Comparison of ENCODE assay signal across 25 mouse cellular contexts in genomic region chr7:98137583-98137982, GRCm38 (mm10). TPM values are rescaled to one million over a fixed set of nuclear protein-coding genes. Genes with fewer than 3 reads are reported as not detected.
DNase-seq lines count a peak whose midpoint lies in the region; ATAC-seq and TF ChIP-seq lines count a peak whose summit lies in the region.
"Had no signal": no experiment of that assay in that cellular context is flagged by ENCODE, and none has a peak within 500 bp of the region (broad histone marks: within the 10 kb centered on the region; RNA-seq: fewer than 3 reads in every experiment).

No protein-coding gene starts in this region.

- no peak for TF ChIP-seq CTCF in hindbrain, postnatal 0 days (IDR thresholded peaks at IDR 0.05; ENCODE audit: low read depth)

- no peak overlapping the region for H3K4me2 ChIP-seq in embryonic facial prominence, embryonic 12.5 days (replicated peaks)
- no peak overlapping the region for H3K4me2 ChIP-seq in hindbrain, embryonic 14.5 days (replicated peaks)
- H3K4me2 ChIP-seq in hindbrain, embryonic 12.5 days (replicated peaks) = no peak overlapping the region
- no peak overlapping the region for H3K4me2 ChIP-seq in midbrain, embryonic 16.5 days (ENCODE audit: low read length)
- H3K4me2 ChIP-seq in midbrain, embryonic 14.5 days (ENCODE audit: low read length) = no peak overlapping the region
- H3K4me2 ChIP-seq in hindbrain, postnatal 0 days (ENCODE audit: low read depth, low read length) = no peak overlapping the region
- H3K4me2 ChIP-seq: heart, embryonic 13.5 days had no signal

- WGBS in embryonic facial prominence, embryonic 12.5 days = 45% methylated on average over 3 of the region's 3 CpGs
- 47% methylated on average over 3 of the region's 3 CpGs for WGBS in embryonic facial prominence, embryonic 10.5 days
- WGBS in hindbrain, embryonic 14.5 days = 41% methylated on average over 3 of the region's 3 CpGs
- 45% methylated on average over 3 of the region's 3 CpGs for WGBS in hindbrain, embryonic 12.5 days
- WGBS in midbrain, embryonic 16.5 days = 38% methylated on average over 3 of the region's 3 CpGs
- 35% methylated on average over 3 of the region's 3 CpGs for WGBS in midbrain, embryonic 14.5 days
- 29% methylated on average over 3 of the region's 3 CpGs for WGBS in hindbrain, postnatal 0 days

- ATAC-seq in embryonic facial prominence, embryonic 12.5 days (ENCODE audit: insufficient number of reproducible peaks, insufficient read depth, low FRiP score, low TSS enrichment) = no peak; the same call in 1 of the 2 replicates
- peak; percentile 19; the same call in 1 of the 2 replicates for ATAC-seq in hindbrain, embryonic 14.5 days (ENCODE audit: low FRiP score)
- no peak for ATAC-seq in hindbrain, embryonic 12.5 days (ENCODE audit: low FRiP score)
- ATAC-seq in midbrain, embryonic 16.5 days = peak; percentile 63
- no peak for ATAC-seq in midbrain, embryonic 14.5 days (ENCODE audit: low FRiP score, low TSS enrichment)
- peak; percentile 16; the same call in 1 of the 2 replicates for ATAC-seq in hindbrain, postnatal 0 days
- ATAC-seq: activated CD4-positive, CD25-positive, alpha-beta regulatory T cell, adult 4 months; forebrain, embryonic 14.5 days; intestine, postnatal 0 days had no signal

- H3K27ac ChIP-seq in embryonic facial prominence, embryonic 12.5 days = no peak overlapping the region
- no peak overlapping the region for H3K27ac ChIP-seq in embryonic facial prominence, embryonic 10.5 days (replicated peaks)
- no peak overlapping the region for H3K27ac ChIP-seq in hindbrain, embryonic 14.5 days
- no peak overlapping the region for H3K27ac ChIP-seq in hindbrain, embryonic 12.5 days
- H3K27ac ChIP-seq in midbrain, embryonic 16.5 days (ENCODE audit: low read length) = no peak overlapping the region
- no peak overlapping the region for H3K27ac ChIP-seq in midbrain, embryonic 14.5 days (replicated peaks; ENCODE audit: low read depth, low read length)
- no peak overlapping the region for H3K27ac ChIP-seq in hindbrain, postnatal 0 days
- H3K27ac ChIP-seq: forebrain, embryonic 10.5 days; heart, embryonic 13.5 days had no signal

- H3K27me3 ChIP-seq in embryonic facial prominence, embryonic 12.5 days = no peaks in the 10 kb centered on the region
- no peaks in the 10 kb centered on the region for H3K27me3 ChIP-seq in embryonic facial prominence, embryonic 10.5 days (replicated peaks; ENCODE audit: low read depth, poor library complexity, severe bottlenecking)
- no peaks in the 10 kb centered on the region for H3K27me3 ChIP-seq in hindbrain, embryonic 14.5 days (ENCODE audit: control insufficient read depth, insufficient read depth, low read length)
- H3K27me3 ChIP-seq in hindbrain, embryonic 12.5 days = no peaks in the 10 kb centered on the region
- H3K27me3 ChIP-seq in midbrain, embryonic 16.5 days (ENCODE audit: control insufficient read depth, insufficient read depth, low read depth, low read length) = no peaks in the 10 kb centered on the region
- H3K27me3 ChIP-seq in midbrain, embryonic 14.5 days (ENCODE audit: control insufficient read depth, insufficient read depth, low read length) = no peaks in the 10 kb centered on the region
- no peaks in the 10 kb centered on the region for H3K27me3 ChIP-seq in hindbrain, postnatal 0 days (ENCODE audit: insufficient read depth, low read length)
- H3K27me3 ChIP-seq: heart, embryonic 13.5 days had no signal

- H3K36me3 ChIP-seq in embryonic facial prominence, embryonic 12.5 days = no peaks in the 10 kb centered on the region
- no peaks in the 10 kb centered on the region for H3K36me3 ChIP-seq in embryonic facial prominence, embryonic 10.5 days (replicated peaks)
- H3K36me3 ChIP-seq in hindbrain, embryonic 14.5 days (replicated peaks; ENCODE audit: control insufficient read depth, insufficient read depth) = 0 out of 2 replicates have a peak, but pooled peaks cover 4% of the 10 kb centered on the region
- H3K36me3 ChIP-seq in hindbrain, embryonic 12.5 days = no peaks in the 10 kb centered on the region
- 0 out of 2 replicates have a peak, but pooled peaks cover 1% of the 10 kb centered on the region for H3K36me3 ChIP-seq in midbrain, embryonic 16.5 days (ENCODE audit: control insufficient read depth, insufficient read depth, low read length)
- 0 out of 2 replicates have a peak, but pooled peaks cover 2% of the 10 kb centered on the region for H3K36me3 ChIP-seq in midbrain, embryonic 14.5 days (ENCODE audit: control insufficient read depth, insufficient read depth, low read length)
- peaks cover 6% of the 10 kb centered on the region; the same call in 1 of the 2 replicates for H3K36me3 ChIP-seq in hindbrain, postnatal 0 days (ENCODE audit: insufficient read depth, low read length)
- H3K36me3 ChIP-seq: forebrain, embryonic 10.5 days; heart, embryonic 13.5 days had no signal

- no peak for DNase-seq in embryonic facial prominence, embryonic 10.5 days (ENCODE audit: low spot score)
- DNase-seq in hindbrain, embryonic 14.5 days (ENCODE audit: low spot score) = no peak
- DNase-seq in midbrain, embryonic 14.5 days = no peak
- no peak for DNase-seq in hindbrain, postnatal 0 days (ENCODE audit: low spot score)
- no peak for DNase-seq in kidney, postnatal 36 days
- DNase-seq: adrenal gland, adult 8-10 months; adrenal gland, postnatal 25 days; cerebellum, adult 11-12 months; cerebellum, adult 8-10 months; cerebellum, postnatal 10 days; cerebellum, postnatal 36 days; embryo, embryonic 11 days; gastrocnemius, postnatal 25 days; heart, adult 18-20 months; heart, postnatal 14 days; heart, postnatal 4 days had no signal

- no peaks in the 10 kb centered on the region for H3K9me3 ChIP-seq in embryonic facial prominence, embryonic 12.5 days
- no peaks in the 10 kb centered on the region for H3K9me3 ChIP-seq in embryonic facial prominence, embryonic 10.5 days
- no peaks in the 10 kb centered on the region for H3K9me3 ChIP-seq in hindbrain, embryonic 14.5 days (ENCODE audit: control insufficient read depth, low read length)
- no peaks in the 10 kb centered on the region for H3K9me3 ChIP-seq in hindbrain, embryonic 12.5 days (replicated peaks)
- no peaks in the 10 kb centered on the region for H3K9me3 ChIP-seq in midbrain, embryonic 16.5 days (replicated peaks; ENCODE audit: control insufficient read depth, low read length, poor library complexity, severe bottlenecking)
- H3K9me3 ChIP-seq in midbrain, embryonic 14.5 days (ENCODE audit: control insufficient read depth, low read length) = no peaks in the 10 kb centered on the region
- no peaks in the 10 kb centered on the region for H3K9me3 ChIP-seq in hindbrain, postnatal 0 days (ENCODE audit: low read length)
- H3K9me3 ChIP-seq: forebrain, embryonic 10.5 days; heart, embryonic 13.5 days had no signal

- H3K4me1 ChIP-seq in embryonic facial prominence, embryonic 12.5 days = no peaks in the 10 kb centered on the region
- peaks cover 29% of the 10 kb centered on the region for H3K4me1 ChIP-seq in embryonic facial prominence, embryonic 10.5 days
- peaks cover 6% of the 10 kb centered on the region; the same call in 1 of the 2 replicates for H3K4me1 ChIP-seq in hindbrain, embryonic 14.5 days (replicated peaks; ENCODE audit: control insufficient read depth, insufficient read depth, low read length)
- peaks cover 24% of the 10 kb centered on the region for H3K4me1 ChIP-seq in hindbrain, embryonic 12.5 days
- peaks cover 3% of the 10 kb centered on the region; the same call in 1 of the 2 replicates for H3K4me1 ChIP-seq in midbrain, embryonic 16.5 days (ENCODE audit: control insufficient read depth, insufficient read depth, low read length)
- no peaks in the 10 kb centered on the region for H3K4me1 ChIP-seq in midbrain, embryonic 14.5 days (ENCODE audit: control insufficient read depth, insufficient read depth, low read length)
- peaks cover 9% of the 10 kb centered on the region for H3K4me1 ChIP-seq in hindbrain, postnatal 0 days (ENCODE audit: insufficient read depth, low read length)

- H3K9ac ChIP-seq in embryonic facial prominence, embryonic 12.5 days = 0 out of 2 replicates have a peak overlapping the region, but pooled peaks have one; percentile 10
- no peak overlapping the region for H3K9ac ChIP-seq in hindbrain, embryonic 14.5 days
- no peak overlapping the region for H3K9ac ChIP-seq in hindbrain, embryonic 12.5 days
- no peak overlapping the region for H3K9ac ChIP-seq in midbrain, embryonic 16.5 days (ENCODE audit: low read depth, low read length)
- H3K9ac ChIP-seq in midbrain, embryonic 14.5 days (replicated peaks; ENCODE audit: low read length) = no peak overlapping the region
- no peak overlapping the region for H3K9ac ChIP-seq in hindbrain, postnatal 0 days (replicated peaks; ENCODE audit: low read length)
- H3K9ac ChIP-seq: heart, embryonic 13.5 days had no signal

- no peak overlapping the region for H3K4me3 ChIP-seq in embryonic facial prominence, embryonic 12.5 days
- no peak overlapping the region for H3K4me3 ChIP-seq in embryonic facial prominence, embryonic 10.5 days
- no peak overlapping the region for H3K4me3 ChIP-seq in hindbrain, embryonic 14.5 days (replicated peaks; ENCODE audit: low read length)
- no peak overlapping the region for H3K4me3 ChIP-seq in hindbrain, embryonic 12.5 days
- H3K4me3 ChIP-seq in midbrain, embryonic 16.5 days (ENCODE audit: low read depth, low read length) = no peak overlapping the region
- no peak overlapping the region for H3K4me3 ChIP-seq in midbrain, embryonic 14.5 days (replicated peaks; ENCODE audit: low read depth, low read length)
- H3K4me3 ChIP-seq in hindbrain, postnatal 0 days (ENCODE audit: low read length) = no peak overlapping the region
- H3K4me3 ChIP-seq: forebrain, embryonic 10.5 days; heart, embryonic 13.5 days had no signal

RNA-seq across cellular contexts. Expression of gene Omp, which starts 7.7 kb away (rescaled TPM):
- polyA plus RNA-seq in embryonic facial prominence, embryonic 12.5 days (2016; fragmentation: Nextera tagmentation; extraction: Ambion mirVana) = 0.43 and 0.46 TPM in 2 replicates
- 0.18 TPM in 1 of 2 replicates, not detected in the other for polyA plus RNA-seq in embryonic facial prominence, embryonic 10.5 days (2016; fragmentation: Nextera tagmentation; extraction: Ambion mirVana)
- 0.31 and 0.32 TPM in 2 replicates for polyA plus RNA-seq in hindbrain, embryonic 14.5 days (2014; fragmentation: Nextera tagmentation; extraction: Ambion mirVana)
- polyA plus RNA-seq in hindbrain, embryonic 12.5 days (2016; fragmentation: Nextera tagmentation; extraction: Ambion mirVana) = 0.28 and 0.73 TPM in 2 replicates
- 0.35 TPM in 2 replicates for polyA plus RNA-seq in midbrain, embryonic 16.5 days (2015; fragmentation: Nextera tagmentation; extraction: Ambion mirVana)
- polyA plus RNA-seq in midbrain, embryonic 14.5 days (2014; fragmentation: Nextera tagmentation; extraction: Ambion mirVana) = 0.29 and 0.43 TPM in 2 replicates
- total RNA-seq in hindbrain, postnatal 0 days (2014; rRNA removed) = 0.07 and 0.47 TPM in 2 replicates
- 0.48 and 0.49 TPM in 2 replicates for polyA plus RNA-seq in hindbrain, postnatal 0 days (2015; fragmentation: Nextera tagmentation; extraction: Ambion mirVana)
- total RNA-seq: gastrocnemius, adult 8-10 months; heart, adult 18-20 months had no signal
- polyA plus RNA-seq: activated CD4-positive, CD25-positive, alpha-beta regulatory T cell, adult 4 months had no signal

RNA-seq across cellular contexts. Expression of gene Myo7a, which starts 18.3 kb away (rescaled TPM):
- polyA plus RNA-seq in embryonic facial prominence, embryonic 12.5 days (2016; fragmentation: Nextera tagmentation; extraction: Ambion mirVana) = 14.0 and 16.1 TPM in 2 replicates
- 20.4 and 21.8 TPM in 2 replicates for polyA plus RNA-seq in embryonic facial prominence, embryonic 10.5 days (2016; fragmentation: Nextera tagmentation; extraction: Ambion mirVana)
- 20.0 and 24.3 TPM in 2 replicates for polyA plus RNA-seq in hindbrain, embryonic 14.5 days (2014; fragmentation: Nextera tagmentation; extraction: Ambion mirVana)
- polyA plus RNA-seq in hindbrain, embryonic 12.5 days (2016; fragmentation: Nextera tagmentation; extraction: Ambion mirVana) = 21.9 and 22.5 TPM in 2 replicates
- polyA plus RNA-seq in midbrain, embryonic 16.5 days (2015; fragmentation: Nextera tagmentation; extraction: Ambion mirVana) = 22.5 and 22.8 TPM in 2 replicates
- polyA plus RNA-seq in midbrain, embryonic 14.5 days (2014; fragmentation: Nextera tagmentation; extraction: Ambion mirVana) = 20.3 and 21.0 TPM in 2 replicates
- 42.1 and 50.8 TPM in 2 replicates for total RNA-seq in hindbrain, postnatal 0 days (2014; rRNA removed)
- 10.7 and 11.9 TPM in 2 replicates for polyA plus RNA-seq in hindbrain, postnatal 0 days (2015; fragmentation: Nextera tagmentation; extraction: Ambion mirVana)

RNA-seq across cellular contexts. Expression of gene Capn5, which starts 40.5 kb away (rescaled TPM):
- polyA plus RNA-seq in embryonic facial prominence, embryonic 12.5 days (2016; fragmentation: Nextera tagmentation; extraction: Ambion mirVana) = 5.0 and 5.7 TPM in 2 replicates
- 4.7 and 5.1 TPM in 2 replicates for polyA plus RNA-seq in embryonic facial prominence, embryonic 10.5 days (2016; fragmentation: Nextera tagmentation; extraction: Ambion mirVana)
- polyA plus RNA-seq in hindbrain, embryonic 14.5 days (2014; fragmentation: Nextera tagmentation; extraction: Ambion mirVana) = 16.7 and 18.0 TPM in 2 replicates
- polyA plus RNA-seq in hindbrain, embryonic 12.5 days (2016; fragmentation: Nextera tagmentation; extraction: Ambion mirVana) = 12.3 and 12.7 TPM in 2 replicates
- polyA plus RNA-seq in midbrain, embryonic 16.5 days (2015; fragmentation: Nextera tagmentation; extraction: Ambion mirVana) = 23.5 and 24.0 TPM in 2 replicates
- 9.8 and 9.9 TPM in 2 replicates for polyA plus RNA-seq in midbrain, embryonic 14.5 days (2014; fragmentation: Nextera tagmentation; extraction: Ambion mirVana)
- 48.5 and 59.0 TPM in 2 replicates for total RNA-seq in hindbrain, postnatal 0 days (2014; rRNA removed)
- polyA plus RNA-seq in hindbrain, postnatal 0 days (2015; fragmentation: Nextera tagmentation; extraction: Ambion mirVana) = 20.2 and 23.0 TPM in 2 replicates

Comparison
In these comparisons a context has a peak if more than half of its experiments do, and no peak if none do; other contexts are left out.
1. ATAC-seq: peak in hindbrain, embryonic 14.5 days (single experiment), midbrain, embryonic 16.5 days (single experiment) and hindbrain, postnatal 0 days (single experiment); none in embryonic facial prominence, embryonic 12.5 days (single experiment), hindbrain, embryonic 12.5 days (single experiment) and midbrain, embryonic 14.5 days (single experiment).